Mouse (Mus musculus): Measurements from ENCODE around the gene Purb. TPM values are rescaled to one million over a fixed set of nuclear protein-coding genes. Genes with fewer than 3 reads are reported as not detected.

Purb gene
- total RNA-seq, 1 experiment = 49.8 TPM

DNA sequence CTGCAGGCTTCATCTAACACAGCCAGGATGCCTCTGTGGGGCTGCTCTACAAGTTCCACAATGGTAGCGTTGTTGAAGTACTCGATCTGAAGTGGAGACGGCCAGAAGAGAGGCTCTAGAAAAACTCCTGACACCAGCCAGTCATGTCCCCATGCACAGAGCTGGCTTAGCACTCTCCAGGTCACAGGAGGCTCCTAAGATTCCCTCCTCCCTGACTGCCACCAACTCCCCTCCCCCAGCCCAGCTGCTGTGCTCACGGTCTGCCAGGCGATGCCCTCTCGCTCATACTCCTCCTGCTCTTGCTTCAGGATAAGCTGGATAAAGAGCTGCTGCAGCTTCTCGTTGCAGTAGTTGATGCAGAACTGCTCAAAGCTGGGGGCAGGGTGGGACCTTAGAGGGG lies 39.1 kb upstream of the Purb start:
- Histone ChIP-seq H3K27ac (ENCODE audit: insufficient read depth, low read depth, low read length, poor library complexity, severe bottlenecking) (no peak overlapping the region), H3K9ac (ENCODE audit: insufficient read depth, low read depth, low read length, poor library complexity, severe bottlenecking) (no peak overlapping the region), H3K4me1 (ENCODE audit: control insufficient read depth in 2 of 2, insufficient read depth in 2 of 2, low read length in 2 of 2, poor library complexity in 1 of 2) (peaks cover 5 to 9% of the 10 kb centered on the region in 2 experiments; a peak in 2 of 4 replicates), H3K36me3 (ENCODE audit: control insufficient read depth, insufficient read depth, low read length, poor library complexity, severe bottlenecking) (no peaks in the 10 kb centered on the region), H3K4me3 (ENCODE audit: insufficient read depth in 1 of 2, low read depth in 1 of 2, low read length in 2 of 2, poor library complexity in 1 of 2, severe bottlenecking in 1 of 2) (no peak overlapping the region), H3K9me3 (ENCODE audit: control insufficient read depth, insufficient read depth, low read depth, low read length) (no peaks in the 10 kb centered on the region)
- TF ChIP-seq MAFK (IDR thresholded peaks at IDR 0.05; ENCODE audit: insufficient read depth, low read depth, low read length) (no peak), ZNF384 (IDR thresholded peaks at IDR 0.05; ENCODE audit: low read depth, low read length) (no peak), ZC3H11A (IDR thresholded peaks at IDR 0.05; ENCODE audit: borderline replicate concordance, low read depth, low read length) (no peak), HCFC1 (IDR thresholded peaks at IDR 0.05; ENCODE audit: borderline replicate concordance, insufficient read depth, low read length) (no peak), CHD2 (IDR thresholded peaks at IDR 0.05; ENCODE audit: low read depth, low read length) (no peak)
- in situ Hi-C loops (cut with MboI; ENCODE audit: low sequenced_read_pairs in 2 of 2, unreplicated experiment in 2 of 2) = no loop called here
- DNase-seq (ENCODE audit: low read depth, low spot score) = no peak

GRCm38 (mm10) chr11:6508269-6508876 lies 32.7 kb upstream of the Purb start:
- Histone ChIP-seq H3K27ac (ENCODE audit: insufficient read depth, low read depth, low read length, poor library complexity, severe bottlenecking) (no peak overlapping the region), H3K4me3 (ENCODE audit: insufficient read depth in 1 of 2, low read depth in 1 of 2, low read length in 2 of 2, poor library complexity in 1 of 2, severe bottlenecking in 1 of 2) (no peak overlapping the region), H3K9me3 (ENCODE audit: control insufficient read depth, insufficient read depth, low read depth, low read length) (no peaks in the 10 kb centered on the region), H3K9ac (ENCODE audit: insufficient read depth, low read depth, low read length, poor library complexity, severe bottlenecking) (no peak overlapping the region), H3K4me1 (ENCODE audit: control insufficient read depth in 2 of 2, insufficient read depth in 2 of 2, low read length in 2 of 2, poor library complexity in 1 of 2) (peaks cover 0 to 1% of the 10 kb centered on the region in 2 experiments; a peak in 1 of 4 replicates), H3K36me3 (ENCODE audit: control insufficient read depth, insufficient read depth, low read length, poor library complexity, severe bottlenecking) (no peaks in the 10 kb centered on the region)
- TF ChIP-seq MAFK (IDR thresholded peaks at IDR 0.05; ENCODE audit: insufficient read depth, low read depth, low read length) = no peak
- TF ChIP-seq HCFC1 (IDR thresholded peaks at IDR 0.05; ENCODE audit: borderline replicate concordance, insufficient read depth, low read length) = no peak
- TF ChIP-seq ZC3H11A (IDR thresholded peaks at IDR 0.05; ENCODE audit: borderline replicate concordance, low read depth, low read length) = no peak
- TF ChIP-seq ZNF384 (IDR thresholded peaks at IDR 0.05; ENCODE audit: low read depth, low read length) = no peak
- TF ChIP-seq CHD2 (IDR thresholded peaks at IDR 0.05; ENCODE audit: low read depth, low read length) = no peak
- DNase-seq (ENCODE audit: low read depth, low spot score) = no peak
- in situ Hi-C loops (cut with MboI; ENCODE audit: low sequenced_read_pairs in 2 of 2, unreplicated experiment in 2 of 2) = no loop called here

GRCm38 (mm10) chr11:6506516-6506915 lies 30.8 kb upstream of the Purb start:
- Histone ChIP-seq H3K9me3 (ENCODE audit: control insufficient read depth, insufficient read depth, low read depth, low read length) (no peaks in the 10 kb centered on the region), H3K36me3 (ENCODE audit: control insufficient read depth, insufficient read depth, low read length, poor library complexity, severe bottlenecking) (no peaks in the 10 kb centered on the region), H3K9ac (ENCODE audit: insufficient read depth, low read depth, low read length, poor library complexity, severe bottlenecking) (no peak overlapping the region), H3K4me3 (ENCODE audit: insufficient read depth in 1 of 2, low read depth in 1 of 2, low read length in 2 of 2, poor library complexity in 1 of 2, severe bottlenecking in 1 of 2) (no peak overlapping the region), H3K4me1 (ENCODE audit: control insufficient read depth in 2 of 2, insufficient read depth in 2 of 2, low read length in 2 of 2, poor library complexity in 1 of 2) (peaks cover 0 to 1% of the 10 kb centered on the region in 2 experiments; a peak in 1 of 4 replicates), H3K27ac (ENCODE audit: insufficient read depth, low read depth, low read length, poor library complexity, severe bottlenecking) (no peak overlapping the region)
- in situ Hi-C loops (cut with MboI; ENCODE audit: low sequenced_read_pairs in 2 of 2, unreplicated experiment in 2 of 2) = no loop called here
- DNase-seq (ENCODE audit: low read depth, low spot score) = no peak
- TF ChIP-seq HCFC1 (IDR thresholded peaks at IDR 0.05; ENCODE audit: borderline replicate concordance, insufficient read depth, low read length) (no peak), CHD2 (IDR thresholded peaks at IDR 0.05; ENCODE audit: low read depth, low read length) (no peak), ZNF384 (IDR thresholded peaks at IDR 0.05; ENCODE audit: low read depth, low read length) (no peak)

- Histone ChIP-seq H3K4me3 (ENCODE audit: insufficient read depth in 1 of 2, low read depth in 1 of 2, low read length in 2 of 2, poor library complexity in 1 of 2, severe bottlenecking in 1 of 2) (no peak overlapping the region), H3K9ac (ENCODE audit: insufficient read depth, low read depth, low read length, poor library complexity, severe bottlenecking) (no peak overlapping the region), H3K27ac (ENCODE audit: insufficient read depth, low read depth, low read length, poor library complexity, severe bottlenecking) (no peak overlapping the region), H3K36me3 (ENCODE audit: control insufficient read depth, insufficient read depth, low read length, poor library complexity, severe bottlenecking) (no peaks in the 10 kb centered on the region), H3K4me1 (ENCODE audit: control insufficient read depth in 2 of 2, insufficient read depth in 2 of 2, low read length in 2 of 2, poor library complexity in 1 of 2) (peaks cover 0 to 1% of the 10 kb centered on the region in 2 experiments; a peak in 1 of 4 replicates), H3K9me3 (ENCODE audit: control insufficient read depth, insufficient read depth, low read depth, low read length) (no peaks in the 10 kb centered on the region)
- no peak for DNase-seq (ENCODE audit: low read depth, low spot score)
- TF ChIP-seq HCFC1 (IDR thresholded peaks at IDR 0.05; ENCODE audit: borderline replicate concordance, insufficient read depth, low read length) (no peak), ZNF384 (IDR thresholded peaks at IDR 0.05; ENCODE audit: low read depth, low read length) (no peak), MAFK (IDR thresholded peaks at IDR 0.05; ENCODE audit: insufficient read depth, low read depth, low read length) (no peak)
- in situ Hi-C loops (cut with MboI; ENCODE audit: low sequenced_read_pairs in 2 of 2, unreplicated experiment in 2 of 2) = no loop called here
Measured at GRCm38 (mm10) chr11:6504689-6505088, 29.0 kb upstream of the Purb start.

DNA sequence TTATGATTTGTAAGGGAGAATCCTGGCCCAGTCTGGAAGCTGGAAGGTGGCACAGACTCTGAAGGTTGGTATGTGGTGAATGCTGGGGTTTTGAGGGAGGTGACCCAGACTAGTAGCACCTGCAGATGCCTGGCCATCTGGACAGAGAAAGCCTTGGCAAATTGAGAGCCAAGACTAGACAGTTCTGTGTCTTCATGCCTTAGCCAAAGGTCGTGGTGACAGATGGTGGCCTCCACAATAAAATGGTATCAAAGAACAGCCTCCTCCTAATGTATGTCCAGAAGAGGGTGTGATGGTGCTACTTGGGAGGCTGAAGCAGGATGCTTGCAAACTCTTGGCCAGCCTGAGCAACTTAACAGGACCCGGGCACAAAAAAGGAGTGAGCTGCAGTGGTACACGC lies 28.5 kb upstream of the Purb start:
- Histone ChIP-seq H3K27ac (ENCODE audit: insufficient read depth, low read depth, low read length, poor library complexity, severe bottlenecking) (no peak overlapping the region), H3K9ac (ENCODE audit: insufficient read depth, low read depth, low read length, poor library complexity, severe bottlenecking) (no peak overlapping the region), H3K4me1 (ENCODE audit: control insufficient read depth in 2 of 2, insufficient read depth in 2 of 2, low read length in 2 of 2, poor library complexity in 1 of 2) (peaks cover 0 to 1% of the 10 kb centered on the region in 2 experiments; a peak in 1 of 4 replicates), H3K4me3 (ENCODE audit: insufficient read depth in 1 of 2, low read depth in 1 of 2, low read length in 2 of 2, poor library complexity in 1 of 2, severe bottlenecking in 1 of 2) (no peak overlapping the region), H3K9me3 (ENCODE audit: control insufficient read depth, insufficient read depth, low read depth, low read length) (no peaks in the 10 kb centered on the region), H3K36me3 (ENCODE audit: control insufficient read depth, insufficient read depth, low read length, poor library complexity, severe bottlenecking) (no peaks in the 10 kb centered on the region)
- DNase-seq (ENCODE audit: low read depth, low spot score) = no peak
- in situ Hi-C loops (cut with MboI; ENCODE audit: low sequenced_read_pairs in 2 of 2, unreplicated experiment in 2 of 2) = no loop called here
- TF ChIP-seq CHD2 (IDR thresholded peaks at IDR 0.05; ENCODE audit: low read depth, low read length) (no peak), MAFK (IDR thresholded peaks at IDR 0.05; ENCODE audit: insufficient read depth, low read depth, low read length) (no peak), ZC3H11A (IDR thresholded peaks at IDR 0.05; ENCODE audit: borderline replicate concordance, low read depth, low read length) (no peak), HCFC1 (IDR thresholded peaks at IDR 0.05; ENCODE audit: borderline replicate concordance, insufficient read depth, low read length) (no peak), ZNF384 (IDR thresholded peaks at IDR 0.05; ENCODE audit: low read depth, low read length) (no peak)
